Mouse (Mus musculus) G1E (cell line): ENCODE data around the gene St8sia1.

Experiments used
- CTCF ChIP-seq: IDR thresholded peaks from 2 replicates; pipeline ENCODE4 v1.5.1; 2012; ENCODE audit warnings: low read depth, low read length, inconsistent platforms, mixed read lengths
- GATA1 ChIP-seq: IDR thresholded peaks from 2 replicates; pipeline ENCODE4 v1.6.1; 2012; ENCODE audit warnings: borderline replicate concordance, low read length, inconsistent platforms, mixed read lengths
- TAL1 ChIP-seq: conservative IDR thresholded peaks from 2 replicates; pipeline ENCODE4 v1.6.1; 2012; ENCODE audit warnings: low read depth, low read length, inconsistent platforms, mixed read lengths

DNA sequence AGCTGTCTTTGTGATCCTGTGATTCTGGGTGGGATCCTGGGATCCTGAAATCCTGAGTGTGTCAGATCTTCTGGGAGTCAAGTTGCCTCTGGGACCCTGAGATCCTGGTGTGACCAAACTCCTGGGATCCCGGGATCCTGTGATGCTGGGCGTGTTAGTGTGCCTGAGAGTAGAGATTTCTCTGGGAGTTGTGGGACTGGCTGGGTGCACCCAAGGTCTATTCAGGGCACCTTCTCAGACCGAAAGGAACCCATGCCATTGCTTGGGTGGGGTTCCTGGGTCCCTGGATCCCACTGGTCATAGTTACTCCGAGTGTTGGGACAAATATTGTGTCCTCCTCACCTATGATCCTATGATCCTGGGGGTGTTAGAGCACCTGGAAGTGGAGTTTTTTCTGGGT, 120.2 kb downstream of the St8sia1 start:
- no peak for TF ChIP-seq CTCF
- no peak for TF ChIP-seq TAL1
- no peak for TF ChIP-seq GATA1
